Mouse (Mus musculus): Measurements from ENCODE around the gene Senp6. TPM values are rescaled to one million over a fixed set of nuclear protein-coding genes. Genes with fewer than 3 reads are reported as not detected.

The Senp6 gene
- polyA plus RNA-seq, 1 experiment = 24.9 TPM

DNA sequence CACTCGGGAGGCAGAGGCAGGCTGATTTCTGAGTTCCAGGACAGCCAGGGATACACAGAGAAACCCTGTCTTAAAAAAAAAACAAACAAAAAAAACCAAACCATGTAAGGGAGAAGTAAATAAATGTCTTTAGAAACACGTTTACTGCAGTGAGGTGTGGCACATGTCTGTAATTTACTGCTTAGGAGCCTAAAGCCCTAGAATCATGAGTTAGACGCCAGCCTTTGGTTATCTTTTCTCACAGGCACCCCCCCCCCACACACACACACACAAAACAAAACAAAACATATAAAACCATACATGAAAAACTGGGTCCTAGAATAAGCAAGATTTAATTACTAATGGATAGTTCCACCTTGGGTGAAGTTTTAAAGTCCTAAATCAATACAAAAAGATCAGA lies 29.6 kb downstream of the Senp6 start:
- H3K36me3 ChIP-seq (ENCODE audit: control insufficient read depth, insufficient read depth) = no peaks in the 10 kb centered on the region
- no peak for TF ChIP-seq E2F4 (IDR thresholded peaks at IDR 0.05; ENCODE audit: insufficient read depth)
- H3K27me3 ChIP-seq (ENCODE audit: control insufficient read depth, insufficient read depth, insufficient read length) = no peaks in the 10 kb centered on the region
- H3K4me3 ChIP-seq = no peak overlapping the region
- peaks cover 68% of the 10 kb centered on the region for H3K79me2 ChIP-seq (ENCODE audit: control insufficient read depth, insufficient read depth)
- H3K4me2 ChIP-seq (ENCODE audit: low read depth) = no peak overlapping the region
- no peak overlapping the region for H3ac ChIP-seq (ENCODE audit: control insufficient read depth, insufficient read length)

DNA sequence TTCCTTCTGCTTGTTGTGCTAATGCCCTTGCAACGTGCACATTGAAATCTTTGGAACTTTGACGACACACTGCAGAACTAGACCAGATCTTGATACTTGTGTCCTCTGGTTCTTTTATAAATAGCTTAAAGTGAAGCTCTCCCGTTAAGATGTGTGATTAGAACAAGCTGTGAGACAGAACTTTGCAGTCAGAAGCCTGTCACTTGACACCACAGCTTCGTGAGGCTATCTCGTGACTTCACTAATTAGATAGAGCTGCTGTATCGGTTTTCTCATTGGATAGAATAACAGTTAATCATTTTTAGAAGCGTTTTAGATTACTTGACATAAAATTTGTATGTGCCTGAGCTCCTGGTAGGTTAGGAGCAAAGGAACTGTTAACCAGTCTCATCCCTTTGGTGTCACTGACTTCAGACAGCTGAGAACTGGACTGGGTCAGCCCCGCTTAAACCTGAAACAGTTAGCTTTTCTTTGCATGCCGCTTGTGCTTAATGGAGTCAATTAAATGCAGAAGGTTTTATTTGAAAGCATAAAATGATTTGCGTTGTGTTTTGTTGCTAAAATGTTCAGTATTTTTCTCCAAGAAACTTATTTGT lies 79.4 kb downstream of the Senp6 start:
- Histone ChIP-seq H3ac (ENCODE audit: control insufficient read depth, insufficient read length) (no peak overlapping the region), H3K79me2 (ENCODE audit: control insufficient read depth, insufficient read depth) (no peaks in the 10 kb centered on the region), H3K36me3 (ENCODE audit: control insufficient read depth, insufficient read depth) (peaks cover 37% of the 10 kb centered on the region), H3K27me3 (ENCODE audit: control insufficient read depth, insufficient read depth, insufficient read length) (no peaks in the 10 kb centered on the region), H3K4me3 (no peak overlapping the region), H3K4me2 (ENCODE audit: low read depth) (peak overlapping the region; percentile 21)
- TF ChIP-seq MYOG (IDR thresholded peaks at IDR 0.05; ENCODE audit: control insufficient read depth in 1 of 3, insufficient read depth in 1 of 3, insufficient read length in 2 of 3, low read depth in 2 of 3) (peak in 1 of 3 experiments; percentile 23), MAX (IDR thresholded peaks at IDR 0.05; ENCODE audit: low read depth) (no peak)

DNA sequence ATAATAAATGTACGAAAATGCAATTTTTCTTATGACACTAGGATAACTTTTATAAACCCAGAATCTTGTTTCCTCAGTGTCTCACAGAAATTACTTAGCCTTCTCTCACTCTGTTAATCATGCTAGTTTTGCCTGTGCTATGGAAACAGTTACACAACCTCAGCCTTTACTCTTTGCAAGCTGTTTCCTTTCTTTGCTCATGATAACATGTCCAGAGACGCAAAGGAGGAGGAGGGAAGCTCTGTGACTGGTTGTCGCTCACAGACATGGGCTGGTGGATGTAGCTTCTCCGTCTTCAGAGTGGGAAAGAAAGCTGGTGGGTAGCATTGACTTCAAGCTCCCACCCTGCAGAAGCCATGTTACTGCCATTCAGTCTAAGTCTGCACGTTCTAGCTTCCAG lies 82.9 kb downstream of the Senp6 start:
- Histone ChIP-seq H3K4me3 (no peak overlapping the region), H3K4me2 (ENCODE audit: low read depth) (no peak overlapping the region), H3K36me3 (ENCODE audit: control insufficient read depth, insufficient read depth) (peaks cover 10% of the 10 kb centered on the region), H3ac (ENCODE audit: control insufficient read depth, insufficient read length) (no peak overlapping the region), H3K79me2 (ENCODE audit: control insufficient read depth, insufficient read depth) (no peaks in the 10 kb centered on the region), H3K27me3 (ENCODE audit: control insufficient read depth, insufficient read depth, insufficient read length) (no peaks in the 10 kb centered on the region)
- no peak for TF ChIP-seq POLR2AphosphoS2 (IDR thresholded peaks at IDR 0.05; ENCODE audit: insufficient read length, low read depth)
- TF ChIP-seq MYOD1 (IDR thresholded peaks at IDR 0.05; ENCODE audit: control insufficient read depth in 1 of 3, insufficient read length in 2 of 3, low read depth in 2 of 3) = no peak
- no peak for TF ChIP-seq TCF12 (IDR thresholded peaks at IDR 0.05; ENCODE audit: insufficient read depth, poor library complexity, severe bottlenecking)
- no peak for TF ChIP-seq USF1 (IDR thresholded peaks at IDR 0.05; ENCODE audit: low read depth)
- TF ChIP-seq E2F4 (IDR thresholded peaks at IDR 0.05; ENCODE audit: insufficient read depth) = no peak
- TF ChIP-seq MYOG (IDR thresholded peaks at IDR 0.05; ENCODE audit: control insufficient read depth in 1 of 3, insufficient read depth in 1 of 3, insufficient read length in 2 of 3, low read depth in 2 of 3) = no peak
- no peak for TF ChIP-seq TCF3 (IDR thresholded peaks at IDR 0.05; ENCODE audit: insufficient read length, low read depth)
- no peak for TF ChIP-seq MAX (IDR thresholded peaks at IDR 0.05; ENCODE audit: low read depth)
- no peak for TF ChIP-seq POLR2A (IDR thresholded peaks at IDR 0.05; ENCODE audit: insufficient read length, low read depth)
- TF ChIP-seq SRF (IDR thresholded peaks at IDR 0.05; ENCODE audit: control insufficient read depth, insufficient read length, low read depth) = no peak
- TF ChIP-seq REST (IDR thresholded peaks at IDR 0.05; ENCODE audit: insufficient read depth, insufficient read length) = no peak

DNA sequence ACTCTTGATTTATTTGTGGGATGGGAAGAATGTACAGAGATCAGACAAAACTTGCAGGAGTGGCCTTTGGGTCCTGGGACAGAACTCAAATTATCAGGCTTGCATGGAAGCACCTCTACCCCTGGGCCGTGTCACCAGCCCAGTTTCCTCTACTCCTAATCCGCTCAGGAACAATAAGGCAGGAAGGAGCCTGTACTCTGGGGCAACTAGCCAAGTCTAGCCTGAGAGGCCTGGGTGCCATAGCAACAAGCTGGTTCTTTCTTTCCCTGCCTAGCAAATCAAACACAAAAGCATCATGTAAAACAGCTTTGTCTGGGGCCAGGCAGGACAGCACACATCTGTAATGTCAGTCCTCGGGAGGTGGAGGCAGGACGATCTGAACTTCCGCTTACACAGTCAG lies 88.6 kb downstream of the Senp6 start:
- no peak overlapping the region for H3K4me2 ChIP-seq (ENCODE audit: low read depth)
- H3K79me2 ChIP-seq (ENCODE audit: control insufficient read depth, insufficient read depth) = no peaks in the 10 kb centered on the region
- no peaks in the 10 kb centered on the region for H3K27me3 ChIP-seq (ENCODE audit: control insufficient read depth, insufficient read depth, insufficient read length)
- H3ac ChIP-seq (ENCODE audit: control insufficient read depth, insufficient read length) = no peak overlapping the region
- TF ChIP-seq USF1 (IDR thresholded peaks at IDR 0.05; ENCODE audit: low read depth) (no peak), POLR2AphosphoS2 (IDR thresholded peaks at IDR 0.05; ENCODE audit: insufficient read length, low read depth) (no peak), MYOD1 (IDR thresholded peaks at IDR 0.05; ENCODE audit: control insufficient read depth in 1 of 3, insufficient read length in 2 of 3, low read depth in 2 of 3) (no peak), REST (IDR thresholded peaks at IDR 0.05; ENCODE audit: insufficient read depth, insufficient read length) (no peak), SRF (IDR thresholded peaks at IDR 0.05; ENCODE audit: control insufficient read depth, insufficient read length, low read depth) (no peak), TCF3 (IDR thresholded peaks at IDR 0.05; ENCODE audit: insufficient read length, low read depth) (no peak), CEBPB (IDR thresholded peaks at IDR 0.05; ENCODE audit: insufficient read depth, poor library complexity, severe bottlenecking) (no peak), MYOG (IDR thresholded peaks at IDR 0.05; ENCODE audit: control insufficient read depth in 1 of 3, insufficient read depth in 1 of 3, insufficient read length in 2 of 3, low read depth in 2 of 3) (no peak), MAX (IDR thresholded peaks at IDR 0.05; ENCODE audit: low read depth) (no peak), TCF12 (IDR thresholded peaks at IDR 0.05; ENCODE audit: insufficient read depth, poor library complexity, severe bottlenecking) (no peak), E2F4 (IDR thresholded peaks at IDR 0.05; ENCODE audit: insufficient read depth) (no peak), POLR2A (IDR thresholded peaks at IDR 0.05; ENCODE audit: insufficient read length, low read depth) (no peak)
- H3K4me3 ChIP-seq = no peak overlapping the region
- H3K36me3 ChIP-seq (ENCODE audit: control insufficient read depth, insufficient read depth) = peaks cover 4% of the 10 kb centered on the region

DNA sequence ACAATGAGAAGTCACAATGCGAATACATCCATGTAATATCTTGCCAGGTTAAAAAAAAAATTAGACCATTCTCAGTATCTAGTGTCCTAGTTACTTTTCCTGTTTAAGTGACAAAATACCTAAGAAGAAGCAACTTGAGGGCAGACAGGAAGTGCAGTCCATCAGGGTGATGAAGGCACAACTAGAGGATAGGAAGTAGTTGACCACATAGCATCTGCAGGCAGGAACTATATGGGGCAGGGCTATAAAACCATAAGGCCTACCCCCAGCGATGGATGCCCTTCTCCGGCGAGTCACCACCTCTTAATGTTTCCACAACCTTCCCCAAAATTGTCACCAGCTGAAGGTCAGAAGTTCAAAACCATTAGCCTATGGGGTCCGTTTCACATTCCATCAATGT lies 90.1 kb downstream of the Senp6 start:
- Histone ChIP-seq H3K4me3 (no peak overlapping the region), H3K79me2 (ENCODE audit: control insufficient read depth, insufficient read depth) (no peaks in the 10 kb centered on the region), H3ac (ENCODE audit: control insufficient read depth, insufficient read length) (no peak overlapping the region), H3K36me3 (ENCODE audit: control insufficient read depth, insufficient read depth) (no peaks in the 10 kb centered on the region), H3K27me3 (ENCODE audit: control insufficient read depth, insufficient read depth, insufficient read length) (no peaks in the 10 kb centered on the region), H3K4me2 (ENCODE audit: low read depth) (no peak overlapping the region)
- TF ChIP-seq SRF (IDR thresholded peaks at IDR 0.05; ENCODE audit: control insufficient read depth, insufficient read length, low read depth) (no peak), CEBPB (IDR thresholded peaks at IDR 0.05; ENCODE audit: insufficient read depth, poor library complexity, severe bottlenecking) (no peak), POLR2AphosphoS2 (IDR thresholded peaks at IDR 0.05; ENCODE audit: insufficient read length, low read depth) (no peak), TCF3 (IDR thresholded peaks at IDR 0.05; ENCODE audit: insufficient read length, low read depth) (no peak), POLR2A (IDR thresholded peaks at IDR 0.05; ENCODE audit: insufficient read length, low read depth) (no peak), MYOG (IDR thresholded peaks at IDR 0.05; ENCODE audit: control insufficient read depth in 1 of 3, insufficient read depth in 1 of 3, insufficient read length in 2 of 3, low read depth in 2 of 3) (no peak), E2F4 (IDR thresholded peaks at IDR 0.05; ENCODE audit: insufficient read depth) (no peak), USF1 (IDR thresholded peaks at IDR 0.05; ENCODE audit: low read depth) (no peak)

Data from myocyte (in vitro differentiated cells).